Mouse (Mus musculus): ENCODE results near the gene Chil4. TPM values are rescaled to one million over a fixed set of nuclear protein-coding genes. Genes with fewer than 3 reads are reported as not detected.

The Chil4 gene
- 1 to 10 TPM; 1.0 to 1.4 TPM for total RNA-seq (2023)

GRCm38 (mm10) chr3:106219407-106219806 is at the start of gene Chil4:
TSS of gene Chil4 (minus strand) at chr3:106219507.

GRCm38 (mm10) chr3:106167464-106167863 is 51.8 kb downstream of the Chil4 start, which contains the start of gene Chil3:
TSS of gene Chil3 (minus strand) at chr3:106167564.

Other genes starting within 250 kb of the Chil4 start
- gene Ovgp1, start 245.8 kb downstream of the Chil4 start, total RNA-seq (2023), result 1 to 10 TPM; 5.5 to 6.3 TPM
- gene Pifo, start 204.9 kb downstream of the Chil4 start, total RNA-seq (2023), result not detected
- 10 to 100 TPM; 12.4 to 19.1 TPM for gene Chil5, start 186.7 kb downstream of the Chil4 start, total RNA-seq (2023)
- gene Chia1, start 106.3 kb downstream of the Chil4 start, total RNA-seq (2023), result not detected
- 1,000 to 10,000 TPM; 2,886 to 3,700 TPM for gene Chil3, start 51.9 kb downstream of the Chil4 start, total RNA-seq (2023)
- gene Chil6, start 186.7 kb upstream of the Chil4 start, total RNA-seq (2023), result under 1 TPM; 0.27 to 0.60 TPM

All from neutrophil, adult 59 days (primary cell).